Mouse (Mus musculus): Measurements from ENCODE around the gene Nod1.

Nod1 gene

DNA sequence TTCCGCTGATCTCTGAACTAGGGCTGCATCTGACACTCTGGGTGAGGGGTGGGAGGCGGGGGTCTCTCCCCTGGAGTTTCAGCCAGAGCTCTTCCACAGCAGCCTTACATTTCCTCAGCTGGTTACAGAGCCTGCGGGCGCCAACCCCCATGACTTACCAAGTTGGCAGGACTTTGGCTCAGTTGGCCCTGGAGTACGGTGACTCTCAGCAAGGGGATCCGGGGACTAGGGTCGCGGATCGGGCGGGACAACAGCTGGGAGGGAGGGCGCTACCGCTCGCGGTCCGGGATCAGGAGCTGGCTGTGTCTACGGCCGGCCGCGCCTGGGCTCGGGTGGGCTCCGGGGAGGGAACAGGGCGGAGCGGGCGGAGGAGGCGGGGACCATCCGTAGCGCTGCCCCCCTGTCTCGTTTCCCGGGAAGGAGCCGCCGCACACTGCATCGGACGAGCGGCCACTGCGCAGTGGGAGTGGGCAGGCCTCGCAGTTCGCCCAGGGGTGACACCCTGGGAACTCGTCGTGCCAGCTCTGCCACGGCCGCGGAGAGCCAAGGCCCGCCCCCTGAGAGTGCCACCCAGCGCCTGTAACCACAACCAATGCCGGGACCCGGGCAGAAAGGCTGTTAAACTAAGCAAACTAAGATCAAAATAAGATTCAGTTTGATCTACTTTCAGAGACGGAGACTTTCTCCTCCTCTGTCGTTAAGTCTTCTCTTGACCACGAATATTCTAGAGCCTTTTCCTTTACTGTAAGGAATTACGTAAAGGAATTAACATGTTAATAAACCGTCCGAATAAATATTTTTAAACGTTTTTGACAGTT, at the start of gene Nod1:
TSS of gene Nod1 (minus strand) at position 502 of the 818 bp plus-strand sequence.
- DNase-seq, result peak; percentile 40

DNA sequence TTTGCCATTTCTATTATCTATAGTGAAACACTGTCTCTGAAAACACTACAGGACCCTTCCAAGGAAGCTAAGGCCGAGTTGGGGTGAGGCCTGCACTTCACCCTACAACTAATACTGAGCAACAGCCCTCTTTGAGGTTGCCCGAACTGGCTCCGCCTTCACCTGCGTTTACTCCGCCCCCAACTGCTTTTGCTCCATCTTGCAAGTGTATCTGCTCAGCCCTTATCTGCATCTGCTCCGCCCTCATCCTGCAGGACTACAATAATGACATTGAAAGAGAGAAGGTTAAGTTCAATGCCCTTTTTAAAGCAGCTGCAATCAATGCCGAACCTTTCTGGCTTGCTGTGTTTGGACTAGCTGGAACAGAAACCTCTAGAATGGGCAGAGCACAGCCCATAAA, 49.4 kb upstream of the Nod1 start:
- no peak for DNase-seq

DNA sequence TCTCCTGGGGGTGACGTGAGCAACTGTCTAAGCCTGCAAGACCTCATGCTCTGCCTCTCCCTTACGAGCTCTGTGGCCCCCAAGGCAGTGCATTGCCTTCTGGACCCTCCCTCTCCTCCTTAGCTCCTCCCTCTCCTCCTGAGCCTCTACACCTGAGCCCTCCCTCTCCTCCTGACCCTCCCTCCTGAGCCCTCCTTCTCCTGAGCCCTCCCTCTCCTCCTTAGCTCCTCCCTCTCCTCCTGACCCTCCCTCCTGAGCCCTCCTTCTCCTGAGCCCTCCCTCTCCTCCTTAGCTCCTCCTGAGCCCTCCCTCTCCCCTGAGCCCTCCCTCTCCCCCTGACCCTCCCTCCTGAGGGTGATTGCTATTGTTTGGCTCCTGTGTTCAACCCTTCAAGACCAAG, 46.0 kb upstream of the Nod1 start:
- DNase-seq, result no peak

DNA sequence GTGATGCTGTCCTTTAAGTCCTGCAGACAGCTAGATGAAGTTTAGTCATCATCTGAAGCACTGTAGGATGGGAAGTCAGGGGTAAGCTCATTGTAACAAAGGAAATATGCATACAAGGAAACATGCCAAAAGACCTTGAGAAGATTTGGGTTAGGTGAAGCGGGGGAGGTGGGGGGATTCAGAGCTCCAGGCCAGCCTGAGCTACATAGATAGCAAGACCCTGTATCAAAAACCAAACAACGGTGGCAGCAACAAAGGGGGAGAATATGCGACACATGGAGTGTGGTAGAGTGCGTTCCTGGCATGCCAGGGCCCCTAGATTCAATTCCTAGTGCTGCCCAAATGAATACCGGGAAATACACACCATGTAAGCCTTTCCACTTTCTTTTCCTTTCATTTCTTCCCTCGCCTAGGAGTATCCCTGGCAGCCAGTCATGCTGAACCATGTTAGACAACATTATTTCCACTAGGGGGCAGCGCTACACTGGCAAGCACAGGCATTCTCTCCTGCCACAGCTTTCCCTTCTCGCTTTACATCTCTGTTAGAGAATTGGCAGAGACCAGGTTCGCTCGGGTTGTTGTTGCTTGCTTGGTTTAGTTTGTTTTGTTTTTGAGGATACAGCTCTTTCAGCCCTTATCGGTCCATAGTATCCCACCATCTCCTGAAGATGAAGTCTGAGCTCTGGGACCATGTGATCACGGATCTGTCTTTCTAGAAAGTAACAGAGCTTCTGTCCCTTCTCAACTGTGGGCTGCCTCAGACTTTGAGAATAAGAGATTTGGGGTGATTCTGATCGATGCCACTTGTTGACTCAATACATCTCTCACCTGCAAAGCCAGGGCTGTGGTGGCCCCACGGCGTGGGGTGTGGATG, 44.5 kb upstream of the Nod1 start:
- peak; percentile 50 for DNase-seq

DNA sequence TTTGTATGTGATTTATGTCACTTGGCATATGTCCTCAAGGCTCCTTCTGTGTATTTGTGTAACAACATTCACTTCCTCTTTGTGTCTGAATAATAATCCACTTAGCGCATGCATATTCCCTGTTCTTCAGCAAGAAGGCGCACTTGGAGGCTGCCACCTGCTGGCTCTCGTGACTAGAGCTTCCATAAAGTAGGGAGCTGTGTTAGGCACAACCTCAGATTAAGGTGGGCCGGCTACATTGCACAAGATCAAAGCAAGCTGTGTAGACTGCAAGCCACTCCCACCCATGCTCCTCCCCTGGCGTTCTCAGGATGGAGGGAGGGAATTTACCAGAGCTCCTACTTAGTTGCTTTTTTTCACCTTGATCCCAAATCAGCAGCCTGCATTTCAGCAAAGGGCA, 43.8 kb upstream of the Nod1 start:
- peak; percentile 55 for DNase-seq

DNA sequence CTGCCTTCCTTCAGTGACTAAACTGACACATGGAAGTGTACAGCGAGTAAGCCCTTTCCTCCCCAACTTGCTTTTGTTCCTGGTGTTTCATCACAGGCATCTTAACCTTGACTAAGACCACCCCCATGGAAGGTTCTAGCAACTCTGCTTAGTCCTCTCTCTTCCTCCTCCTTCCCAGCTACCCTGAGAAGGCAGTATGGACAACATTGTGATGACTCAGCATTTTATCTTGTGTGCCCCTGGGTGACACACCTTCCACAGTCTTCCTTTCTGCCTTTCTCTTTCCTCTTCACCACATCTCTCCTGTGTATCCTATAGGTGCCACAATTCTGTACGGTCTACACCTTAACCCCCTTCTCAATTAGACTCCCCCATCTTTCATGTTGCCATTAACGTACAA, 41.8 kb upstream of the Nod1 start:
- DNase-seq, result no peak

DNA sequence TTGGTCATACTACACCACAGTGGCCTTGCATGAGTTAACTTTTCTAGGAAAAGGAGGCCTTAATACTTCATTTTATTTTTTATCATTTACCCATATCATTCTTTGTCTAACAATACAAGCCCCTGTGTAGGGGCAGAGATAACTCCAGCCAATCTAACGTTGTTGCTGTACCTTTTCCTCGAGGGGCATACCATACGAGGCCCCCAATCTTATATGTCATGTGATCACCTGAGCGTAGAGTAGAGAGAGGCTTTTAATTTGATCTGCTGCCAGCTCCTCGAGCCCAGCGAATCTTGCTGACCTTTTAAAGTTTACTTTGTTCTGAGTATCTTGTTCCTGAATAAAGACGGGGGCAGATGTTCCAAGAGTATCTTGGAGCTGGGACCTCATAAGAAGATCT, 40.1 kb upstream of the Nod1 start:
- DNase-seq, result no peak

DNA sequence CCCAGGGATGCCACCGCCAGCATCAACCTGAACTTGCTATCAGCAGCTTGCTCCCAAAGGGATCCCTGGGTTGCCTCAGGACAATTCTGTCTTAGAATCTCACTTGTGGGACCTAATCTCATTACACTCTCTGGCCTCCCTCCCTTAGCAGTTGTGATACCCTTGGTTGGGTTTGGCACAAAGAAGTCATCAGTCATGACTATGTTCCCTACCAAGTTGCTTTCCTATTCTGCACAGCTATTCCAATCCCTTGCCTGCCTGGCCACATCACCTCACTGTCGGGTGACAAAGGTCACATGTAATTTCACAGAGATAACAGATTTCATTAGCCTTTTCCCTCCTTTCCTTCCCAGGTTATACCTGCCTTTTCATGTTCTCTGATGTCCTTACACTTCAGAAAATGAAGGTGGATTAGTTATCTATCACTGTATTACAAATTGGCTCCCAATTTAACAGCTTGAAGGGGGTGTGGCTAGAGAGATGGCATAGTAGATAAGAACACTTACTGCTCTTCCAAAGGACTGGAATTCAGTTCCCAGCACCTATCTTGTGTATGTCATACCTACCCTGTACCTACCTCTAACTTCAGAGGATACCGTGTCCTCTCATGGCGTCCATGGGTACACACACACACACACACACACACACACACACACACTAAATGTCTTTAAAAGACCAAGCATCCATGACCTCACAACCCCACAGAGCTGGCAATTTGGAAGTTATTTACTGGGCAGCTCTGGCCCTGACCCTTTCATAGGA, 38.1 kb upstream of the Nod1 start:
- no peak for DNase-seq

DNA sequence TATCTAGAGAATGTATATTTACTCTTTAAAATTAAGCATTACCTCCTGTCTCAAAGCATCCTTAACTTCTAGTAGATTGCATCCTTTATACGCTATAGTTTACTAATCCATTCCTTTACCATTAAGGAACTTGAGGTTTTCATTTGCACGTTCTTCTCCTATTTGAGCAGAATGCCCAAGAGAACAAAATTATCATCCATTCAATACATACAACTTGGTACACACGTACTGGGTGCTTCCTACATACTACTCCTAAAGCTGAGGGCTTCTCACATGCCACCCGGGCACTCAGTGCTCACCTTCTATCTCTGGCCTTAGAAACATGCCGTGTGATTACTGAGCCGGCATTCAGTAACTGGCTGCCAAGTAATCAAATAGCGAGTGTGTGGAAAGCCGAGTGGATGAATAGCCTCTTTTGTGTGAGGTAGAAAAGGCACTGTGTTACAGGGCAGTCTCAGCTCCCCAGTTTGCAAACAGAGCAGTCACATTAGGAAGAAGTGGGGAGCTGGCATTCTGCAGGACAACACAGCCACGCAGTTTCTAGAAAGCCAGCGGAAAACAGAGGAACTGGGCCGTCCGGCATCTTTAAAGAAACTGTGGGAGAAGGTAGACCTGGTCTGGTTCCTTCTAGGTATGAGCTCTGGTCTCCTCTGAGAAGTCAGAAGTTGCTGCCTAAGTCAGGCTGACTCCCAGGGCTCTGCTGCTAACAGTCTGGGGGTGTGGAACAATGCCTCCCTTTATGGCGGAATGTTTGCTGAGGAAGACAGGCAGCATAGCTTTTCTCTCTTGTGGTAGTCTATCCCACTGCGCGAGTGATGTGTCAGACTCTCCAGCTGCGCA, 37.2 kb upstream of the Nod1 start:
- DNase-seq, result no peak

DNA sequence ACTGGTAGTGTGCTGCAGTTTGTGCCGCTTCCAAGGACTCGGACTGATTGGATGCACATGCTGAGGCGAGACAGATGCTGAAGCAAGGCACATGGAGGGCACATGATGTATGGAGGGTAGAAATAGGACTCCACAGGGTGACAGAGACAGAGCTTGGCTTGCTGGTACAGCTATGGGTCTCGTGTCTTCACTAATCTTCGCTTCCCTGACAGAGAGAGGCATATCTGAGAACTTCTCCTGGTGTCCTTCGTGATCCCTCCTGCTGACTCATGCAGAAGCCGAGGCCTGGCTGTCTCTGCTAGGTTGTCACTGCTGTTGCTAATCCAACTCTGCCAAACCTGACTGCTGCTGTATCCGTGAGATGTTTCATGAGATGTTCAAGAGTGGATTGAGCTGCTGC, 36.0 kb upstream of the Nod1 start:
- DNase-seq, result no peak

DNA sequence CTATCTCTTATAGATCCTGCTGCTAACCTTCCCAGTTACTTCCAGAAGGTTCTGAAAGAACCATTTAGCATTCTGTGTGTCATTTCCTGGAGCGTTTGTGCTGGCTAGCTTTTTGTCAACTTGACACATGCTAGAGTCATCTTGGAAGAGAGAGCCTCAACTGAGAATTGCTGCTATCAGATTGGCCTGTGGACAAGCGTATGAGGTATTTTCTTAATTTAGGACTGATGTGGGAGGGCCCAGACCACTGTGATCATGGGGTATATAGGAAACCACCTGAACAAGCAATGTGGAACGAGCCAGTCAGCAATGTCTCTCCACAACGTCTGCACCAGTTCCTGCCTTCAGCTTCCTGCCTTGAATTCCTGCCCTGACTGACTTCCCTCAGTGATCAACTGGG, 31.1 kb upstream of the Nod1 start:
- no peak for DNase-seq

DNA sequence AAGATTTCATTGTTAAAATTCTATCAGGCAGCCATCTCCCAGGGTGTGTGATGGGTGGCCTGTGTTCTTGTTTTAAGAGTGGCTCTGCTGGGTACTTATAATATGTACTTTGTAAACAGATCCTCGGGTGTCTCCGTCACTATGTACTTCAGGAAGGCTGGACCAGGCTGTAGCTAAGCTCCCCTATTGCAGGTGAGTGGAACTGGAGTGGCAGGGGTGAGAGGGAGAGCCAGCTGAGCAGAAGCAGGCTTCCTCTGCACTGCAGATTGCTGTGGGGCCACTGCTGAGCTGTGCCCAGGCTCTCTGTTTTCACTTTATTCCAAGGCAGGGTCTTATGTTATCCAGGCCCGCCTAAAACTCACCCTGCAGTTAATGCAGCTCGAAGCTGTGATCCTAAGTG, 30.0 kb upstream of the Nod1 start:
- no peak for DNase-seq

DNA sequence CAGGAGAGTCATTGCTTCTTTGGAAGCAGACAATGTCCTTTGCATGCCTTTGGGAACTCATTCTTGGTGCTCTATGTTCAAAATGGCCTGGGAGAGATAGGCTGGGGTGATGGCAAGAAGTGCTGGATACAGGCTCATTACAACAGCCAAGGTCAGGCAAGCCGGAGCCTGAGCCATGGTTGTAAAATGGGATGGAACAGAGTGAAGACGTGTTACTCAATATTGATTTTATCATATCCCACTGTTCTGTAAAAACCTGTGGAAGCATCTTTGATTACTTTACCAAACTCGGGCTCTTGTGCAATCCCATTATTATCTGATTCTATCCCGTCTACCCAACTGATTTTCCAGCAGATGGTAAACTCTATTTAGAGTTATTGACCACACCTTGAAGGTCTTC, 28.9 kb upstream of the Nod1 start:
- DNase-seq, result no peak

DNA sequence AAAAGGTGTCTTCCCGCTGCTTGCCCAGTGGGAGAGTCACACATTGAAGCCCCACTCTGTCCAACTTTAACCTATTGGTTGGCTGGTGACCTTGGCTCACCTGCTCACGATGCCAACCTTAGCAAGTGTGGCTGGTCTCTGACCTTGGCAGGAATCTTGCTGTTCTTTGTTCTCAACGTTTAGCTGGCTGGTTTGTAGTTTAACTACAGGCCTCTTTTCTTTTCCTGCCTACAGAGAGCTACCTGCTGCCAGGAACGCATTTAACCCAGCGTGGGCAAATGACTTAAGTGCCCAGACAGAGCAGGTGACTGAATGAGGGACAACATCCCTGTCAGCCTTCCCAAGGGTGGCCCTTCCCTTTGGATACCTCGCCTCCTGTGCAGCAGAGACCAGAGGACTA, 25.3 kb upstream of the Nod1 start:
- DNase-seq, result no peak

DNA sequence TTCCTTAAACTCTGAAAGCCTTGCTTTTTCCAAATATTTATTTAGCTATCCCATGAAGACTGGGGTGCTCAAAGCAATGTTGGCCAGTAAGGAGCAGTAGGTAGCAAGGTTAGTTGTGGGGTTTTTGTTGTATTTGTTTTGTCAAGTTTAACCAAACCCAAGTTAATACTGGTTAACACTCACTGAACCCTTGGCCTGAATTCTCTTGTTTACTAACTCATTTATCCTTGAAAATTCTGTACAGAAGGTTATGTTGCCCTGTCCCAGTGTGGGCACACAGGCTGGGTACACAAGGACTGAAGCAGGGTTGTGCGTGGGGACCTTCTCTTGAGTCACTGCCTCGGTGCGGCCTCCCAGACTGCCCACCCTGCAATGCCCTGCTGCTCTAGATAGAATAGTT, 23.9 kb upstream of the Nod1 start:
- no peak for DNase-seq

DNA sequence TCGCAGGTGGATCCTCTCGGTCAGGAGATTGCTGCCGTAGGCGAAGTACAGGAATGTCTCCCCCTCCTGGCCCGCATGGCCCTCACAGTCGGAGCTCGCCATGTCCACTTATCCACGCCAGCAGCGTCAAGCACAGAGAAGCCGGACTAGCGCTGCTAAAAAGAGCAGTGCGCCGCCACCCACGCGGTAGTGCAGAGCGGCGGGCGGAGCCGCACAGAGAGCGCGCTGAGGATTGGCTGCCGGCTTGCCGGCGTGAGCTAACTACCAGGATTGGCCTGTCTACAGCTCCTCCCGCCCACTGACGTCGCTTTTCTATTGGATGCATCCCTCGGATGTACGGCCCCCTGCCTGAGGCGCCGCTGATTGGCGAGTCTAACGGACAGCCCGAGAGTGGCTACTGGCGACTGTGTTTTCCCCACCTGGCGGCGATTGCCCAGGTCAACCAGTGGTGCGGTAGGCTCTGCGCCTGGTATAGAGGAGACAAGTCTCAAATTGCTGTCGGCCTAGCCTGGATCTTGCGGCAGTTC, 20.4 kb upstream of the Nod1 start, which contains the start of gene Ggct:
TSS of gene Ggct (minus strand) at position 217 of the 527 bp plus-strand sequence.
- peak; percentile 94 for DNase-seq

DNA sequence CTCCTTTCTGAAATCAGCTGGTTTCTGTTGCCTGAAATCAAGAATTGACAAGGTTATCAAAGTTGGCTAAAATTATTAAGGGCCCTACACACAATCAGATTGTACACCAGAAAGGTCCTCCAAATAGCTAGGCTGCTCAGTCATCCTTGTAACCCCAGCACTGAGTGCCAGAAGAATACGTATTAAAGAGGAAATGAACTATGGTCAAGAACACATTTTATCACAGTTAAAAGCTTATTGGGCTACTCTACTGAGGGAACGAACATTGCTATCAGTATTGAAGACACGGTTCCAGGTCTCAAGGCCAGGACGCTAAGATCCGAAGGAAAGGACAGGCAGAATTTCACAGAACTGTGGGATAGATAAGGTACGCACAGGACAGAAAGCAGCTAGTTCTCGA, 19.7 kb upstream of the Nod1 start:
- no peak for DNase-seq

DNA sequence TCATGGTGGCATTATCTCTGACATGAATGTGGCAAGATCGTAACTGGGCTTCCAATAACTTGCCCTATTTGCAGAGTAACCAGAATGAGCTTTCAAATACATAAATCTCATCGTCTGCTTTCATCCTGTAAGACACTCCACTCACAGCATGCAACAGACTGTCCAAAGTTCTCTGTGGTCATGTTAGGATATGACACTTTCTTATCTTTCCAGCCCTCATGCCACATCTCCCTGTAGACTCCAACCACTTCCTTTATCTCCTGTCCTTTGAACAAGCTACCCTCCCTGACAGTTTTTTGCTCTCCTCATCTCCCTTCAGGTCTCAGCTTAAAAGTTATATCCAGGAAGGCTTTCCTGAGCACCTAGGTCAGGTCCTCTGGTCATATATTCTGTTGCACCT, 18.8 kb upstream of the Nod1 start:
- DNase-seq, result no peak

DNA sequence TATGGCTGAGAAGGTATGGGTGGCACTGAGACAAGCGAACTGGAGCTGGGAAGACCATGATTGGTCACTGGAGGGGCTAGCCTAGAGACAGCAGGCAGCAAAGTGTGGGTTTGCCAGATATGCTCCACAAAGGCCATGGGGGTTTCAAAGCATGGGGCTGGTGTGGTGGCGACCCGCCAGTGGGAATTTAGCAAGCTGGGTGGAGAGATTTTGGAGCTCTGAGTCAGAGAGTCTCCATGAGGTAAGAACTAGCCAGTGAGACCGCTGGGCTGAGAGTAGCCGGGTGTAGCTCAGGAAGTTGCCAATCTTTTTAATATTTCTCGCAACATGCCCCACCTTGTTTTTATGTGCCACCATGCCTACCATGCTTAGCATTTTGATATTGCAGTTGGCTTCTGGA, 15.7 kb upstream of the Nod1 start:
- DNase-seq, result no peak

DNA sequence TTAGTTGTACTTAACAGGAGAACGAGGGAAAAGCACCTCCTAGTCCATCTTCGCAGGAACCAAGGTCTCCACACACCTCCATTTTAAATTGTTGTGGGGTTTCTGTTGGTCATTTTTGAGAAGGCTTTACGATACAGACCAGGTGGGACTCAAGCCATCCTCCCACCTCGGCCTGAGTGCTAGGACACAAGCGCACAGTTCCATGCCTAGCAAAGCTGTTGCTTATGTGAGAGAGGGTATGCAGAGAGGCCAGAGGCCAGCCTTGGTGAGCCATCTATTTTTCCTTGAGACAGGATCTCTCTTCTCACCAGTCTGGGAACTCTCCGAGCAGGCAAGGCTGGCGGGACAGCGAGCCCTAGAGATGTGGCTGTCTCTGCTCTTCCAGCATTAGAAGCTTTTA, 11.7 kb upstream of the Nod1 start:
- DNase-seq, result no peak

DNA sequence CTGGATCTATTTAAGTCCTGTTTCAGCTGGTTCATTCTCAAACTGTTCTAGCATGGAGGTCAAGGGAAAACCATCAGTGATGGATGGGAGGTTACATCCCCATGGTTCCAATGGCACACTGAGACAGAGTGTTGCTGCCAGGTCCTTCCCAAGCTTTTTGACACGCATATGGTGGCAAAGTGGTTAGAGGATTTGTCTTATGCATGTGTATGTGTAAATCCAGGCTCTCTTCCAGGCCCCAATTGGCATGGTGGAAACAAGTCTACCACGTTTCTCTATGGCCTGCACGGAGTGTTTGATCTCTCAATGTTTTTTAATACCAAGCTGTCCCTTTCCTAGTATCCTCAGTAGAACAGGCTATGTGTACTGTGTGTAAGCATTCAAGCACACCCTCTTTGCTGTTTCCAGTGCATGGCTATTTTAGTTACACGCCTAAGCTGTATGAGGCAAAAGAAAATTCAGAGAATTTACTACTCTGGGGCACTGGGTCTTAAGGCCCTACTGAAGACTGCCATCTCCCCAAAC, 11.2 kb upstream of the Nod1 start:
- no peak for DNase-seq

DNA sequence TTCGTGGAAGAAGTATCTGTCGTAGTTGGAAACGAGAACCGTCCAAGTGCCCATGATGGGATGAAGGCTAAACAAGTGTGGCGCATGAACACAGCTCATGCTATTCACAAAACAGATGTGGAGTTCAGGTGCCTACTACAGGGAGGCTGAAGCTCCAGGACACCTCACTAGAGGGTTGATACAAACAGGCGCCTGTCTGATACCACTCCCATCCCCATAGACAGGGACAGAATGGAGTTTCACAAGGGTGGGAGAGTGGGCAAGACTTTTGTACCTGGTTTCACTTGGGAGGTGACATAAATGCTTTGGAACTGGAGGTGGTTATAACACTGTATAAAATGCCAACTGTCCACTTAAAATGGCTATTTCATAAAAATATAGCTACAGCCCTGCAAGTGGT, 7.0 kb upstream of the Nod1 start:
- no peak for DNase-seq

All from right cerebral cortex, postnatal 14 days (tissue).